Mouse (Mus musculus) limb, embryonic 12.5 days (tissue): ENCODE measurements around the gene Snrpf. TPM values are rescaled to one million over a fixed set of nuclear protein-coding genes. Genes with fewer than 3 reads are reported as not detected.
"Not testable (repeated sequence)": the region's sequence is repeated elsewhere in the genome, so short reads cannot be mapped to it uniquely, and the experiment has no call there.

Experiments
- ATAC-seq: fragments of 200-750 bp; cut with Nextera tagmentation; 2 replicates; pipeline ENCODE4 v1.8.0; 2017; ENCODE audit warnings: low read depth, moderate TSS enrichment; ENCODE audit not compliant: insufficient number of reproducible peaks, insufficient read depth, low FRiP score, low TSS enrichment
- H3K27ac ChIP-seq: fragments of 300-500 bp; sonication (generic); 2 replicates; pipeline ENCODE4 v1.5.1; 2016; ENCODE audit warnings: mild to moderate bottlenecking, moderate library complexity
- H3K27me3 ChIP-seq: fragments of 300-500 bp; sonication (generic); 2 replicates; pipeline ENCODE4 v1.6.1; 2016; ENCODE audit warnings: mild to moderate bottlenecking, moderate library complexity
- H3K36me3 ChIP-seq: fragments of 300-500 bp; sonication (generic); 2 replicates; pipeline ENCODE4 v1.6.1; 2016; ENCODE audit warnings: mild to moderate bottlenecking, moderate library complexity
- H3K4me1 ChIP-seq: fragments of 300-500 bp; sonication (generic); replicated peaks from 2 replicates; pipeline ENCODE4 v1.6.1; 2016
- H3K4me2 ChIP-seq: fragments of 300-500 bp; sonication (generic); 2 replicates; pipeline ENCODE4 v1.6.1; 2016; ENCODE audit warnings: mild to moderate bottlenecking, moderate library complexity
- H3K4me3 ChIP-seq: fragments of 300-500 bp; sonication (generic); replicated peaks from 2 replicates; pipeline ENCODE4 v1.5.1; 2016; ENCODE audit warnings: mild to moderate bottlenecking
- H3K9ac ChIP-seq: fragments of 300-500 bp; sonication (generic); replicated peaks from 2 replicates; pipeline ENCODE4 v1.6.1; 2016; ENCODE audit warnings: mild to moderate bottlenecking, moderate library complexity
- H3K9me3 ChIP-seq: fragments of 300-500 bp; sonication (generic); 2 replicates; pipeline ENCODE4 v1.6.1; 2016; ENCODE audit warnings: mild to moderate bottlenecking, moderate library complexity
- WGBS: fragments of 180-500 bp; shearing (Covaris S2); methylation state at CpG from one replicate; pipeline ENCODE4 v1.1.7; 2016; 5-methylcytosine and 5-hydroxymethylcytosine counted together
- polyA plus RNA-seq: library from polyadenylated mRNA; unstranded; fragments of >200 nt; fragmentation: Nextera tagmentation; extraction: Ambion mirVana; gene quantifications from 2 replicates; pipeline ENCODE4 v1.2.1, GENCODE M21; 2016

The Snrpf gene
- polyA plus RNA-seq, 1 experiment from 2014 or later: 168 TPM

DNA sequence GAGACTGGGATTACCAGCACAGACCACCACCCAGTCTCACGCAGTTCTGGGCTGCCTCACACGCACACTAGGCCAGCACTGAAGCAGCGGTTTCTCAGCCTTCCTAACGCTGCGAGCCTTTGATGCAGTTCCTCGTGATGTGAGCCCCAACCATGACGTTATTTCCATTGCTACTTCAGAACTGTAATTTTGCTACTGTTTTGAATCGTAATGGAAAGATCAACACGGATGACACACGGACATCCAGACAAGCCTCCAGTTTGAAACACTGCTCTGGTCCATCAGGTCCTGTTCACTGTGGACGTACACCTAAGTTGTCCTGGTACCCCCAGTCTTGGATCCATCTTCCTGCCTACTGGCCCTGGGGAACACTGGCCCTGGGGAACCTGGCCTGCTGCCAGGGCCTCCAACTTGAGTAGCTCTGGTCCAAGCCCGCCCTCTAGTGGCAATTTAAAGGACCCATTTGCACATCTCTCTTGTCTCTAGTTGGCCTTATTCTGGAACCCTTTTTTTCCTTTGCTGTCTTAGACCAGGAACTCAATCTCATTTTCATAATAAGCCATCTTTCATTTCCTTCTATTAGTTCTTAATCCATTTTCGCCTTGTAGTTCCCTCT lies 12.1 kb downstream of the Snrpf start:
- ATAC-seq: no peak
- WGBS: 70% methylated on average over 13 of the region's 13 CpGs

DNA sequence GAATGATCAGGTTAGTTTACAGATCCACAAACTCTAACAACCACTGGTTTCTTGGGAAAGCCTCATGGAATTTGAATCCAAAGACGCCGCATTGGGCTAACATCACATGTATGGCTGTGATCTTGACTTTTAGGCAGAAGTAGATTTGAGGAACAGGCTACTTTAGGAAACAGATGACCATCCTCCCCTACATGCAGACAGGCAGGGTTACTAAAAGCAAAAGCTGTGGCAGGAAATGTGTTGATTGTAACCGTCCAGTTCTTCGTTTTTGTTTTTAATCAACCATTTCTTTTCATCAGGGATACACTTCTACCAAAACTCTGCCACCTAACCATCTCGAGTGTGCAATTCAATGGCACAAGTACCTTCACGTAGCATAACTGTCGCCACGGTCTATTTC lies 13.5 kb downstream of the Snrpf start:
- no peak overlapping the region for H3K4me2 ChIP-seq
- no peak for ATAC-seq
- H3K27ac ChIP-seq: no peak overlapping the region
- no peaks in the 10 kb centered on the region for H3K4me1 ChIP-seq
- H3K27me3 ChIP-seq: no peaks in the 10 kb centered on the region
- 92% methylated on average over 8 of the region's 8 CpGs for WGBS
- no peak overlapping the region for H3K4me3 ChIP-seq
- H3K9ac ChIP-seq: no peak overlapping the region
- no peaks in the 10 kb centered on the region for H3K9me3 ChIP-seq
- H3K36me3 ChIP-seq: peaks cover 6% of the 10 kb centered on the region; the same call in 1 of the 2 replicates

More for the DNA sequence above, 12.1 kb downstream of the Snrpf start:
- Histone ChIP-seq H3K4me1 (no peaks in the 10 kb centered on the region), H3K9me3 (no peaks in the 10 kb centered on the region), H3K4me3 (no peak overlapping the region), H3K4me2 (no peak overlapping the region), H3K27me3 (no peaks in the 10 kb centered on the region), H3K9ac (no peak overlapping the region), H3K36me3 (peaks cover 19% of the 10 kb centered on the region), H3K27ac (no peak overlapping the region)

DNA sequence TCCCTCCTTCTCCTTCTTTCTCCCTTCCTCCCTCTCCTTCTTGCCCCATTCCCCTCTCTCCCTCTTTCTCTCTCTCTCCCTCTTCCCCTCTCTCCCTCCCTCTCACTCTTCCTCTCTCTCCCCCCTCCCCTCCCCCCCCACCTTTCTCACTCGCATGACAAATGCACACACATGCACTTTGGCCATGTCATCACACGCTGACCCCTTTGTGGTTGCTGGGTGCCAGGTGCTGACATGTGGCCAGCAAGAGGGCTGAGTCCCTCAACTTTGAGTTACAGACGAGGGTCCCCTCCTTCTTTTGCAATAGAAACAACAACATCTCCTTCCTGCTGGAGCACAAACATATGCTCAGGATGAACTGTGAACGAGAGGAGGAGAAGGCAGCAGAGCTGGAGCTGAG lies 14.5 kb downstream of the Snrpf start:
- WGBS: 49% methylated on average over 4 of the region's 4 CpGs
- H3K4me1 ChIP-seq: no peaks in the 10 kb centered on the region
- ATAC-seq: no peak

DNA sequence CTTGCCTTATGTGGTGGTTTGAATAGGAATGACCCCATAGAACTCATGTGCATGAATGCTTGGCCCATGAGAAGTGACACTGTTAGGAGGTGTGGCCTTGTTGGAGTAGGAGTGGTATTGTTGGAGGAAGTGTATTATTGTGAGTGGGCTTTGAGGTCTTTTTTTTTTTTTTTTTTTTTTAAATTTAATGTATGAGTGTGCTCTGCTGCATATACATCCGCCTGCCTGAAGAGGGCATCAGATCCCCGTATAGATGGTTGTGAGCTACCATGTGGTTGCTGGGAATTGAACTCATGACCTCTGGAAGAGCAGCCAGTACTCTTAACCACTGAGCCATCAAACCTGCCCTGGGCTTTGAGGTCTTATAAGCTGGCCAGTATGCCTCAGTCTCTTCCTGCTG lies 17.3 kb downstream of the Snrpf start:
- Histone ChIP-seq H3K4me3 (no peak overlapping the region), H3K4me2 (no peak overlapping the region), H3K4me1 (no peaks in the 10 kb centered on the region), H3K9me3 (no peaks in the 10 kb centered on the region), H3K9ac (no peak overlapping the region), H3K36me3 (no peaks in the 10 kb centered on the region), H3K27me3 (no peaks in the 10 kb centered on the region), H3K27ac (no peak overlapping the region)
- 65% methylated on average over 2 of the region's 2 CpGs for WGBS
- ATAC-seq: no peak

More for the DNA sequence above, 14.5 kb downstream of the Snrpf start:
- H3K4me2 ChIP-seq: no peak overlapping the region
- peaks cover 3% of the 10 kb centered on the region; the same call in 1 of the 2 replicates for H3K36me3 ChIP-seq
- no peak overlapping the region for H3K9ac ChIP-seq
- H3K27ac ChIP-seq: no peak overlapping the region
- no peaks in the 10 kb centered on the region for H3K27me3 ChIP-seq
- no peaks in the 10 kb centered on the region for H3K9me3 ChIP-seq
- H3K4me3 ChIP-seq: no peak overlapping the region

DNA sequence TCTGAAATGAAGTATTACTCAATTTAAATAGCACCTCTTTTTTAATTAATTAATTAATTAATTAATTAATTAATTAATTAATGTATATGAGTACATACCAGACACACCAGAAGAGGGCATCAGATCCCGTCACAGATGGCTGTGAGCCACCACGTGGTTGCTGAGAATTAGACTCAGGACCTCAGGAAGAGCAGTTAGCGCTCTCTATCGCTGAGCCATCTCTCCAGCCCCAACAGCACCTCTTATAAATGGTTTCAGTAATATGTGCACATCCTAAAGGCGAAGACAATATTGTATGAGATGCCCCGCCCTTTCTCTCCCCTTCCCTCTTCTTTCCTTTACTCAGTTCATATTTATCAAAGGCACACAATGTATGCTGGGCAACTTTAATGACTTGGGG lies 20.8 kb downstream of the Snrpf start:
- H3K36me3 ChIP-seq: no peaks in the 10 kb centered on the region
- no peak overlapping the region for H3K27ac ChIP-seq
- H3K27me3 ChIP-seq: no peaks in the 10 kb centered on the region; the same call in 1 of the 2 replicates
- no peaks in the 10 kb centered on the region for H3K9me3 ChIP-seq
- no peak overlapping the region for H3K9ac ChIP-seq
- H3K4me2 ChIP-seq: no peak overlapping the region
- ATAC-seq: no peak
- 86% methylated on average over 6 of the region's 6 CpGs for WGBS
- H3K4me1 ChIP-seq: no peaks in the 10 kb centered on the region
- H3K4me3 ChIP-seq: no peak overlapping the region

DNA sequence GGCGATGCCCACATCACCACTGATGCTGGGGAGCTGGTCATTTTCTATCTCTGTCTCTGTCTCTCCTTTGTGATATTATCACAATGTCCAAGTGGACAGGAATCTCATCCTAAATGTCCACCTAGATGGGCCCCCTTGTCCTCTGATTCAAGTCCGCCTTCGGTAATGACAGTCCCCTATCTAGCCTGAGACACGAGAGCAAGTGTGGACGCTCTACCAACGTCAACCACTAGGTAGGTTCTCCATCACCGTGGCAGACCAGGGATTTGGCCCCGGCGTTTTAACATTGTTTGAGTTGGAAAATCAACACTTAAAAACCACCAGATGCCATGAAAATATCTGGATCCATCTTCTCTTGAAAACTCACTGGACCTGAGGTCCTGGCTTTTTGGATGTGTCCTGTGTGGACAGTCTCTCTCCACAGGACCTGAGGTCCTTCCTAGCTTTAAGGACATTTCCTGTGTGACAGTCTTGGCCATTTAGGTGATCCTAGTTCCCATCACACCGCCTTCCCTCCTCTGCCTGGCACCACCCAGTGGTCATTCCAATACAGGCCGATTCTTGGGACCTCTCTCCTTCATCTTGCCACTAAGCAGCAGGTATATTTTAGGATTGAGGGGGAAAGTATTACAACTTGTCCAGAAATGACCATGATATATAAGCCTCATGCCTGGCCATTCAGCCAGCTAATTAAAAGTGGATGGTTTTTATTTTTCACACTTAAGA lies 21.5 kb downstream of the Snrpf start:
- no peaks in the 10 kb centered on the region; the same call in 1 of the 2 replicates for H3K27me3 ChIP-seq
- H3K9ac ChIP-seq: no peak overlapping the region
- 85% methylated on average over 11 of the region's 11 CpGs for WGBS
- no peak overlapping the region for H3K4me3 ChIP-seq
- H3K4me1 ChIP-seq: no peaks in the 10 kb centered on the region
- no peak overlapping the region for H3K4me2 ChIP-seq
- H3K27ac ChIP-seq: no peak overlapping the region
- ATAC-seq: no peak
- H3K36me3 ChIP-seq: no peaks in the 10 kb centered on the region
- no peaks in the 10 kb centered on the region for H3K9me3 ChIP-seq

DNA sequence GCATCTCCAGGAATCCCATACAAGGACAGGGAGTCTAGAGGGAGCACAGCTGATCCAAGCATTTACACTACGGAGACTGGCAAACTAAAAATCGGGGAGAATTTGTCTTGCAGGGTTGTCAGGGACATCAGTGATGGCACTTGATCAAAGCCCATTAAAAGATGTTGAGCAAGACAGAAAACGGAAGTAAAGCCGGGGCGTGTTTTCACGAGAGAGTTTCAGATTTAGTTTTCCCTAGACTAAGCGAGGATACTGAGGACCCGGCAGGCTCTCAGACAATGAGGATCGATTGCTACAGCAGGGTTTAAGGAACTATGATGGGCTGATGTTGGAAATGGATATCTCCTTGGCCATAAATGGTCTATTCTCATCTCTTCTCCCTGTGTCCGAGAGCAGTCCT lies 22.4 kb downstream of the Snrpf start:
- no peak overlapping the region for H3K9ac ChIP-seq
- no peaks in the 10 kb centered on the region; the same call in 1 of the 2 replicates for H3K27me3 ChIP-seq
- H3K4me3 ChIP-seq: no peak overlapping the region
- H3K9me3 ChIP-seq: no peaks in the 10 kb centered on the region
- H3K4me1 ChIP-seq: no peaks in the 10 kb centered on the region
- H3K36me3 ChIP-seq: no peaks in the 10 kb centered on the region
- WGBS: 91% methylated on average over 10 of the region's 10 CpGs
- H3K27ac ChIP-seq: no peak overlapping the region
- H3K4me2 ChIP-seq: no peak overlapping the region
- no peak for ATAC-seq

DNA sequence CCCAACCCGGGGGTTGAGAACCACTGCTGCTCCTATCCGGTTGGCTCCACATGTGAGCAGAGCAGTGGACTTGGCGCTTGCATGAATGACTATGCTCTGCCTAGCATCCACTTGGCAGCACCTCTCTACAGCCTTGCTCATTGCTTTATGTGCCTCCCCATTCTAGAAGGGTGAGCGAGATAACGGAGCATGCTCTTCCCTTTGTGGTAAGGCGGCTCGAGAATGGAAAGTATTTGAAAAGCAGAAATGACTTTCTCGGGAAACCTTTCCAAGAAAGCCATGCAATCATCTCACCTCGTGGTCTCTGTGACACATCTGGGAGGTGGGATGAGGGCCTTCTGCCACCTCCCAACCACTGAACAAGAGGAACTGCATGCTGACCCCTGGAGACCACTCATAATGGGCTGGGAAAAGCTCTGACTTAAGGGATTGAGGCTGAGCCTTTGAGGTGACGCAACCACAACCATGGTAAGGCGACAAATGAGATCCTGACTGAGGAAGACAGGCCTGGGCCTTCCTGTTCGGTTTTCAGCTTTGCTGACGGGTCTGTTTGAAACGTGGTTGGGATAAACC lies 24.9 kb downstream of the Snrpf start:
- no peak overlapping the region for H3K27ac ChIP-seq
- no peak overlapping the region for H3K9ac ChIP-seq
- H3K4me2 ChIP-seq: no peak overlapping the region
- no peaks in the 10 kb centered on the region for H3K36me3 ChIP-seq
- no peaks in the 10 kb centered on the region for H3K4me1 ChIP-seq
- H3K27me3 ChIP-seq: no peaks in the 10 kb centered on the region; the same call in 1 of the 2 replicates
- 91% methylated on average over 14 of the region's 14 CpGs for WGBS
- H3K9me3 ChIP-seq: no peaks in the 10 kb centered on the region
- ATAC-seq: no peak
- H3K4me3 ChIP-seq: no peak overlapping the region

DNA sequence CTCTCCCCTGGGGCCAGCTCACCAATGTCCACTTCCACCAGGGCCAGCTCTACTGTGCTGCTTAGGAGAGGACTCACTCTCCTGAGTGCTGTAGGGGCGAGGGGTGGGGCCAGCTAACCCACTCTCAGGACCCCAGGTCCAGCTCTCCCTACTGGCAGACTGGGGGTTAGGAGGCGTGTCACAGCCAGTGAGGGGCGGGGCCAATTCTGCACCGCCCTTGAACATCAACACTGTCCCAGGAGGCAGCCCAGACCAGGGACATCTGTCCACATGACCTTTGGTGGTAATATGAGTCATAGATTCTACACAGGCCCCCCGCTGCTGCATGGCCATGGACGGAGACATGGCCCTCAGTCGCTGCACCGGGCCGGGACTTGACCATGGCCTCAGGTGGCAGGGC lies 29.7 kb downstream of the Snrpf start:
- H3K27ac ChIP-seq: no peak overlapping the region
- no peak overlapping the region for H3K4me3 ChIP-seq
- H3K36me3 ChIP-seq: no peaks in the 10 kb centered on the region
- H3K9ac ChIP-seq: no peak overlapping the region
- 43% methylated on average over 9 of the region's 9 CpGs for WGBS
- no peaks in the 10 kb centered on the region for H3K9me3 ChIP-seq
- ATAC-seq: no peak
- no peak overlapping the region for H3K4me2 ChIP-seq
- H3K27me3 ChIP-seq: no peaks in the 10 kb centered on the region
- no peaks in the 10 kb centered on the region for H3K4me1 ChIP-seq

DNA sequence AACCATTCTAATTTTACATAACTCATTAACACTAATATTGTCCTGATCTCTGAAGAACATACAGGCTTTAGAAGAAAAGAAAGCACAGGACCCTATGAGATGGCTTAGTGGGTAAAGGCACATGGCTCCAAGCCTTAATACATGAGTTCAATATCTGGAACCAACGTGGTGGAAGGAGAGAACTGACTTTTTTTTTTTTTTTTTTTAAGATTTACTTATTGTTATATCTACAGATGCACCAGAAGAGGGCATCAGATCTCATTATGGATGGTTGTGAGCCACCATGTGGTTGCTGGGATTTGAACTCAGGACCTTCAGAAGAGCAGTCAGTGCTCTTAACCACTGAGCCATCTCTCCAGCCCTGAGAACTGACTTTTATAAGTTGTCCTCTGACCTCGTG lies 31.5 kb downstream of the Snrpf start:
- not testable (repeated sequence) for H3K36me3 ChIP-seq, H3K9me3 ChIP-seq, H3K27me3 ChIP-seq, H3K4me2 ChIP-seq, ATAC-seq, H3K27ac ChIP-seq, H3K4me3 ChIP-seq, H3K9ac ChIP-seq, H3K4me1 ChIP-seq
- 66% methylated on average over 2 of the region's 2 CpGs for WGBS

DNA sequence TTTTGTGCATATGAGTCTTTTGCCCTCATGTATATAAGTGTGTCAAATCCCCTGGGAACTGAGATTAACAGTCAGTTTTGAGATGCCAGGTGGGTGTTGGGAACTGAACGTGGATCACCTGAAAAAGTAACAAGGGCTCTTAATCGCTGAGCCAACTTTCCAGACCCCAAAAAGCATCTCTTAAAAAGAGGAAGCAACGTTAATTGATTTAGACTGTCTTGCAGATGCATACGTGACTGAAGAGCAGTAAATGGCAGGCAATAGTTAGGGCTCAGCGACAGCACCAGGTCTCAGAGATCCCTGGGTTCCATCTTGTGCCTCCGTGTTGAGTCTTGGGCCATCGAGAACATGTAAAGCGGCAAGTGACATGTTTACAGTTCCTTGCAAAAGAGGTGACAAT lies 36.9 kb downstream of the Snrpf start:
- Histone ChIP-seq H3K4me1 (no peaks in the 10 kb centered on the region), H3K4me3 (no peak overlapping the region), H3K27me3 (no peaks in the 10 kb centered on the region), H3K9me3 (no peaks in the 10 kb centered on the region), H3K9ac (no peak overlapping the region), H3K36me3 (no peaks in the 10 kb centered on the region), H3K27ac (no peak overlapping the region), H3K4me2 (no peak overlapping the region)
- WGBS: 83% methylated on average over 8 of the region's 8 CpGs
- no peak for ATAC-seq
